Mouse (Mus musculus): ENCODE results near the gene Casc4.

The Casc4 gene

DNA sequence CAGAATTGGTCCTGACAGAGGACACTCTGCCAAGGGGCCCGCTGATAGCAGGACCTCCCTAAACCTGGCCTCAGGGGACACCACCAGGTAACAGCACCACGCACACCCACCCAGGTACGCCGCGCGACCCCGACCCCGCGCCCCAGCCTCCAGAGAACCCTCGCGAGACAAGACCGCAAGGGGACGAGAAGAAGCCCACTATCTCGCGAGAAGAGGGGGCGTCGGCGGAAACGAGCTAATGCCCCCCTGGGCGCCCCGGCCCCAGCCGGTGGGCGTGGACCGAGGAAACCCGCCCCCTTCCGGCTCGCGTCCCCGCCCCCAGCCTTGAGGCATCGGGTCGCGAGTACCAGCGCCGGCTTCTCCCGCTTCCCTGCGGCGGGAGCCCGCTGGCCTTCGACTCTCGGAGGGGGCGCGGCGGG lies at the start of gene Casc4:
TSS of gene Casc4 (plus strand) at position 339 of the 419 bp plus-strand sequence.
- peak; percentile 82 for ATAC-seq (ENCODE audit: insufficient number of reproducible peaks, low FRiP score, low TSS enrichment)

DNA sequence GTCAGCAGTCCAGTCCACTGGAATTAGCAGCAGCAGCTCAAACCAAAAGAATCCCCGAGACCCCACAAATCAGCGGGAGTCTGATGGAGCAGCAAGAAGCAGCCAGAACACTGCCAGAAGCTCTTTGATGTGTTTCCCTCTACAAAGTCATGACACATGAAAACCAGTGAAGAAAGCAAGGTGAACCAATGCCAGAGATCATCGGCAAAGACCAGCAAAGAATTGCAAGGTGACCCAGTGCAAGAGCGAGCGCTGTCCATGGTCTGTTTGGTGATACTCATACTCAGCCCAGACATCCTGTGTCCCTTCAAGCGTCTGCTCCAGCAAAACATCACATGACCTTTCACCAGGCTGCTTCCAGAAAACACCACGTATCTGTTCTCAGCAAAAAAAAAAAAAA lies 45.0 kb upstream of the Casc4 start:
- ATAC-seq (ENCODE audit: insufficient number of reproducible peaks, low FRiP score, low TSS enrichment) = no peak

DNA sequence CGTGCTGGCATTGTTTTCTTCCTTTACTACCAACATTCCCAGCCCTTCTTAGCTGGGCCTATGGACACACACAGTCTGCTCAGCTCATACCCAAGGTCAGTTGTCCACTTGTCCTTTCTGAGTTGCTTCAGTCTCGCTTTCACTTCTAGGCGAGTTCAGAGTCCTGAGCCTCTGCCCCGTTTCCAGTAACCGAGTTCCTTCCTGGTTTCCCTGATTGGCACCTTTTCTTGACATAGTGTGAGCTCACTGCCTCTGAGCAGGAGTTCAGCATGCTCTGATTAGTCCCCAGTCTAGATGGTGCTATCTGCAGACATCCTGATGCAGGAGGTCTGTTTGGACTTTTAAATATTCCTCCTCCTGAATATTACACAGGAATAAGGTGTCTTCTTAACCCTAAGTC lies 42.1 kb upstream of the Casc4 start:
- no peak for ATAC-seq (ENCODE audit: insufficient number of reproducible peaks, low FRiP score, low TSS enrichment)

DNA sequence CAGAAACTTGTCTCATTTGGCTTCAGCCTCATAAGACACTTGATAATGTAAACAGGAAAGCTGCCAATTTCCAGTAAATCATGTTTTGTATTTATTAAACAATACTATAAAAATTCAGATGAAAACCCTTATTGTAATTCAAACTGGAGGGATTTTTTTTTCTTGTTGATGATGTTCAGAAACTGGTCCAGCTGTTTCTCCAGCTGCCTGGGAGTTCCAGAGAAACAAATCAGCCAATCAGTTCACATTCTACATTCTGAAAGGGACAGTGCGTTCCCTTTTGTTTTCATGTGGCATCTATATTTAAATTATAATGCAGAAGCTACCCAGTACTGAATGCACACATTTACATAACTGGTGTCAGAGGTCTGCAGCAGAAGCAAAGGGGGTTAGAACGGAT lies 40.6 kb upstream of the Casc4 start:
- no peak for ATAC-seq (ENCODE audit: insufficient number of reproducible peaks, low FRiP score, low TSS enrichment)

DNA sequence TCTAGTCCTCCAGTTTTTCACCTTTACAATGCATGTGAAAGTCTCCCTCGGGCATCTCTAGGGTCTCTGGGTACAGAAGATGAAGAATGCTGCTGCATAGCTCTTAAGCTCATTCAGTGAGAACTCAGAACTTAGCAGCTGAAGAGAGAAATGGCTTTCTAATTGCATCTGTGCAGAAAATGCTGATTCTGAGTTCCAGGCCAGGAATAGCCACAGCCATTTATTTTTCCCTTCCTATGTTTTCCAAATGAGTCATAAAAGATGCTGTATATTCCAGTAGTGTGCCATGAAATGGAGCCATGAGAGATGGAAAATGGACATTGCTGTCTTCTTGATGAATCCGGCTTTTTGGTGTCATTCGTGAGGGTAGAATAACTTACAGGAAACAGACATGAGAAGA lies 38.4 kb upstream of the Casc4 start:
- ATAC-seq (ENCODE audit: insufficient number of reproducible peaks, low FRiP score, low TSS enrichment) = no peak

DNA sequence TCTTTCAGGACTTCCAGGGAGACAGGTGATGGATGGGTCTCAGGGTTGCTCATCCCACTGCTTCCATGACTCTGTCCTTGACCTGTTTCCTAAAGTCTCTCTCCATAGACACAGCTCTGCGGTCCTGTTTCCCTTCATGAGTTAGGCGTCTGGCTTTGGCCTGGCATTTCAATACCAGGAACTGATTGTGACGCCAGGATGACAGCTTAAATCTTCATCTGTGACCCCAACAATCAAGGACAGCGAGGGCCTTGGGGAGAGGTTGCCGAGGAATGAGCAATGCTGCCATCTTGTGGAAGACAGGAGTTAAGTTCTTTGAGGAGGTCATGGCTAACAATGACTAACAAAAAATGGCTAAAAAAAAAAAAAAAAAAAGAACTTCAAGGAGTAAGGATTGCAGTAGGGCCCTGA lies 34.3 kb upstream of the Casc4 start:
- ATAC-seq (ENCODE audit: insufficient number of reproducible peaks, low FRiP score, low TSS enrichment) = peak; percentile 58; the same call in 1 of the 2 replicates

DNA sequence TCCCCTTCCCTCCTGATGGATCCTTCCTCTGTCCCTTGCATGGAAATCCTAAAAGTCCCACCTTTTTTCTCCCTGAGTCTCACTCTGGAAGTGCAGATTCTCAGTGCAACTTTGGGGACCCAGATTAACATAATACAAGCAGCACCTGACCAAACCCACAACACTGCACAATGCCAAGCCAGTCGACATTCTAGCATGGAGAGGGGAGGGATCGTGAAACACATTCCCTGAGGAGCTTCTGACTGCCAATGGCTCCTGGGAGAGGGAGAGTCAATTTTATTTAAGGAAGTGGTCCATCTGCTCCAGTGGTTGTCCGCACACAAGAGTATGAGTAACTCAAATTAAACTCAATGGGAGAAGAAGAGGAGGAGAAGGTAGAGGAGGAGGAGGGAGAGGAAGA lies 31.8 kb upstream of the Casc4 start:
- no peak for ATAC-seq (ENCODE audit: insufficient number of reproducible peaks, low FRiP score, low TSS enrichment)

DNA sequence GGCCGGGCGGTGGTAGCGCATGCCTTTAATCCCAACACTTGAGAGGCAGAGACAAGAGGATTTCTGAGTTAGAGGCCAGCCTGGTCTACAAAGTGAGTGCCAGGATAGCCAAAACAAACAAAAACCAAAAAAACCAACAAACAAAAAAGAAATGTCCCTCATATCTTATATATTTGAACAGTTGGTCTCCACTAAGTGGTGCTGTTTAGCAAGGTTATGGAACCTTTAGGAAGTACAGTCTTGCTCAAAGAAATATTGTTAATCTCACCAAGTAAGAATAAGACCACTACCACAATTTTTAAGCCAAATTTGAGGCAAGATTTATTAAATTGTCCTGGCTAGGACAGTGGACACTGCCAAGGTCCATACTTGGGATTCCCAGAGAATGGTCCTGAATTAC lies 25.3 kb upstream of the Casc4 start:
- ATAC-seq (ENCODE audit: insufficient number of reproducible peaks, low FRiP score, low TSS enrichment) = no peak

DNA sequence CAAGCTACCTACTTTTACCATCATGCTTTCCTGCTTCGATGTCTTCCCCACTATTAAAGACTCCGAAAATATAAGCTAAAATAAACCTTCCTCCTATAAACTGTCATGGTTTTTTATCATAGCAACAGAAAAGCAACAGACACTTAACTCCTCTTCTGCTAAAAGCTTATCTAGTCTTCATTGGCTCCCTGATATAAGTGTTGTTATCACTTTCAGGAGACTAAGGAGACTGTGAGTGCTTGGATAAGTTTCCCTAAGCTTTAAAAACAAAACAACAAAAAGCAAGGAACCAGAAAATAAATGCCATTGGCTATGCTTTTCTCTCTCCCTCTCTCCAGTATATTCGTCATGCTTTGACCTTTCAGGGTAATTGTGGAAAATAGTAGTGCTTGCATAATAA lies 24.5 kb upstream of the Casc4 start:
- no peak for ATAC-seq (ENCODE audit: insufficient number of reproducible peaks, low FRiP score, low TSS enrichment)

DNA sequence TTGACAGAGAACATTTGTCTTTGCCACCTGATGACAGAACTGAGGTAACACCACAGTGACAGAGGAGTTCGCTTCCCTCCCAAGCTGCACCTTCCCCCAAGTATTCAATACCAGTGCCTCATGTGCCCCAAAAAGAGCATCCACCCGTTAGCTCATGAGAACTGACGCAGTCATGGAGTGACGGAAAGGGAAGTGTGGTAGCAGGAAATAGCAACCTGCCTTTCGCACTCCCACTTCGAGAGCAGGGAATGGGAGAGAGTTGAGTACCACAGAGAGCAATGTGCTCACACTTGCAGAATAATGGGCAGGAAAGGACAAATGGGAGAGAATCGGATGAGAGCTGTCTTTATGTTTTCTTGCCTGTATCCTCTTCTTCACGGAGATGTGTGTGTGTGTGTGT lies 20.7 kb upstream of the Casc4 start:
- ATAC-seq (ENCODE audit: insufficient number of reproducible peaks, low FRiP score, low TSS enrichment) = no peak

DNA sequence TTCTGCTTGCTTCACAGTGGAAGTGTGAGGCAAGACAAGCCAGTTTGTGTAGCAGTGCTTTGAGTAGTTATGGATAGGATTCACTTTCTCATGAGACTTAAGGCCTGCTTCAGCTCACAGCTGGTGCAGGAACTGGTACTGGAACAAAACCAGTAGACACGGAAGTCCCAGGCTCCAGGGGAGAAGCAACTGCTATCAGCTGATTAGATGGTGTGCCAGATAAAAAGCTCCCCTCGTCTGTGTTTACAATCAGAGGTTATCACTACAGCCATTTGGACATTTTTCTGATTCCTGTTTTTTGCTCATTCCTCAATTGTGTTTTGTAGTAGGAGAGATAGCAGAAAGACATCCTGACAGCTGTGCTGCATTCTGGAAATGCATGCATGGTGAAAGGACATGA lies 14.7 kb upstream of the Casc4 start:
- no peak for ATAC-seq (ENCODE audit: insufficient number of reproducible peaks, low FRiP score, low TSS enrichment)

DNA sequence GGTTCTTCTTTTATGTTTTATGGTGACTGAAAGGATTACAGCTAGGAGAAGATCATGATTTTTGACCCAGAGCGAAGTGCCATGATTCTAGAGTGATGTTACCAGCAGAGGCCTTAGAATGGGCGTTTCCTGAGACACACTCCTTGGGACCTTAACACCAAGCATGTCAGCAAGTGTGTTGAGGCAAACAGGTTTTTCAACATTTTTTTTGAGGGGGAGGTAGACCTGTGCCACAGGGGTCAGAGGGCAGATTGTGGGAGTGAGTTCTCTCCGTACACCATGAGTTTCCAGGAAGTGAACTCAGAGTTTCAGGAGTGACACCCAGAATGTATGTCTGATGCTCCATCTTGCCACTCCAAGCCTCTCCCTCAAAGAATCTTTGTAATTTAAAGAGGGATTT lies 12.8 kb upstream of the Casc4 start:
- ATAC-seq (ENCODE audit: insufficient number of reproducible peaks, low FRiP score, low TSS enrichment) = no peak

DNA sequence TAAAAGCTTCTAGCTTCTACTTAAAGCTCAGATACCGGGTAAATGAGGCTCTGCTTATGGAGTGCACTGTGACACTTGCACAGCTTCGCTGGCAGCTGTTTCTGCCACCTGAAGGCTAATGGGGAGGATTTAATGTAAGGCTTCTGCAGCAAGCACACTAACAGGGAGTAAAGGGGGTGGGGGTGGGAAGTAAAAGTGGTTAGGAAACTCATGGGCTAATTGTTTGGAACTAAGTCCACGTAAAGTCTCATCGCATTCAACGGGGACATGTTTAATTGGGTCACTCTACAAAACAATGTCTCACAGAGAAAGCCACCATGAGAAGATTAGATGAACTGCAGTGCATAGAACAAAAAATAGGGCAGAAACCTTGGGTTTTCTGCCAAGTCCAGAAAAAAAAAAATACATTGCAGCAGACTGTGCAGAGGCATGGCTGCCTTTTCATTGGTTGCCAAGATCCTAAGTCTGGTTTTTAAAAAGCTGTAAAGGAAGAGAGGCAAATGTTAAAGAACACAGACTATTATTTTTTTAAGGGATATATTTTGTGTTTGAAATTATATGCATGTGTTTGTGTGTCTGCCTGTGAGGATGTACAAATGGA lies 7.3 kb upstream of the Casc4 start:
- ATAC-seq (ENCODE audit: insufficient number of reproducible peaks, low FRiP score, low TSS enrichment) = no peak

DNA sequence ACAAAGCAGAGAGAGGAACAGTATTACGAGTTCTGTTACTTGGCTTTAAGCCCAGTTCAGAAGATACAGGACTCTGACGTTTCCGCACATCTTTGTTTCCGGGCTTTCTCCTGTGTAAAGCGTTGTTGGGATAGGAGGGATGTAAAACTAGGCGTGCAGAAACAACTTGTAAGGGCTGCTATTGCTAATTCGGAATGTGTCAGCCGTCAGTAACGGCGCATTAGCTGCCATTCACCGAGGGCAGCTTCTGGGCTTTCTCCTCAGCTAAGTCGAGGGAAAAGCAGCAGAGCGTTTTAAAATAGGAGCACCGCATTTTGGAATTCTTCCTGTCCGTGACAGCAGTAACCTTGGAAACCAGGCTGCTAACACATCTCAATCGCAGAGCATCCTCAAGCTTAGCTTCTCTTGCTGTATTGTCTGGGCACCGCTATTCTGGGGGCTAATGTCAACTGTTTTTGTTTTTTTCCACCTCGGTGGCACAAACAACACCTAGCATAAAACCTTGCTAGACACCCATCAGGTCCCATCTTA lies 634 bp upstream of the Casc4 start:
- peak; percentile 43 for ATAC-seq (ENCODE audit: insufficient number of reproducible peaks, low FRiP score, low TSS enrichment)

DNA sequence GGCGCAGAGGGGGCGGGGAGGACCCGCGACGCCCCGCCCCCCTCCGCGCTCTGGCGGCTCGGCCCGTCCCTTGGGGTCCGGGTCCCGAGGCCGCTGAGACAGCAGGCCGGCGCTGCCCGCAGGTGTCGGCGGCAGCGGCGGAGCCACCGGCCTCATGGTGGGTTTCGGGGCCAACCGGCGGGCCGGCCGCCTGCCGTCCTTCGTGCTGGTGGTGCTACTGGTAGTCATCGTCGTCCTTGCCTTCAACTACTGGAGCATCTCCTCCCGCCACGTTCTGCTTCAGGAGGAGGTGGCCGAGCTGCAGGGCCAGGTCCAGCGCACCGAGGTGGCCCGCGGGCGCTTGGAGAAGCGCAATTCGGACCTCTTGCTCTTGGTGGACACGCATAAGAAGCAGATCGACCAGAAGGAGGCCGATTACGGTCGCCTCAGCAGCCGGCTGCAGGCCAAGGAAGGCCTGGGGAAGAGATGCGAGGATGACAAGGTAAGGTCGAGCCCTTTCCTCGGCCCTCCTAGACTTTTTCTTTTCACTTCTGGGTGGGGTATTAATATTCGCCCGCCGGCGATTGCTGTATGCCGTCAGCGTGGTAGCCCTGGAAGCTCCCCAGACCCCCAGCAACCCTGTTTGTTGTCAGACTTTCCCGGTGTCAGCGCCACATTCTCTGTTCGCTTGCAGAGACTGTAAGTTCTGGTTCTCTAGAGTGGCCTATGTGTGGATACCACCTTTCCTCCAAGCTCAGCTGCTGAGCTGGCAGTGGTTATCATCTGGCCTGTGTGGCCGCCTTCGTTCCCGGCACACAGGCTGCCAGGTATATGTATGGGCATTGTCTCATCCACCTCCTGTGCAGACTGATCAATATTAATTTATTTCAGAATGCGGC lies 520 bp downstream of the Casc4 start:
- 0 out of 2 replicates have a peak, but pooled peaks have one; percentile 36 for ATAC-seq (ENCODE audit: insufficient number of reproducible peaks, low FRiP score, low TSS enrichment)

DNA sequence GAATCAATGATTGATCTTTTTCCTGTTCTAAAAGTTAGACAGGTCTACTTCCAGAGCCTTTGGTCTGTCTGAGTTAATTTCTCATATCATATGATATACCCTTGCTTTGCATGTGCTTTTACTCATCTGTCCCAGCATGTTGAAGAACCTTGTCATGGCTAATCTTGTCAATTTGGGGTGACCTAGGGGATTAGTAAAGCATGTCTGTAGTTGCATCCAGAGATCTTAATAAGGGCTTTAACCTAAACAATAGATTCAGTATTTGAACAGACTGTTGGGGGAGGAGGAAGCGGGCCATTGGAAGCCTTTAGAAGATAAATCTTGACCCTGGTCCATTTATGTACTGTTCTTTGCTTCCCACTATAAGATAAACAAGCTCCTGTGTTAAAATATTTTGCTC lies 12.7 kb downstream of the Casc4 start:
- ATAC-seq (ENCODE audit: insufficient number of reproducible peaks, low FRiP score, low TSS enrichment) = no peak

DNA sequence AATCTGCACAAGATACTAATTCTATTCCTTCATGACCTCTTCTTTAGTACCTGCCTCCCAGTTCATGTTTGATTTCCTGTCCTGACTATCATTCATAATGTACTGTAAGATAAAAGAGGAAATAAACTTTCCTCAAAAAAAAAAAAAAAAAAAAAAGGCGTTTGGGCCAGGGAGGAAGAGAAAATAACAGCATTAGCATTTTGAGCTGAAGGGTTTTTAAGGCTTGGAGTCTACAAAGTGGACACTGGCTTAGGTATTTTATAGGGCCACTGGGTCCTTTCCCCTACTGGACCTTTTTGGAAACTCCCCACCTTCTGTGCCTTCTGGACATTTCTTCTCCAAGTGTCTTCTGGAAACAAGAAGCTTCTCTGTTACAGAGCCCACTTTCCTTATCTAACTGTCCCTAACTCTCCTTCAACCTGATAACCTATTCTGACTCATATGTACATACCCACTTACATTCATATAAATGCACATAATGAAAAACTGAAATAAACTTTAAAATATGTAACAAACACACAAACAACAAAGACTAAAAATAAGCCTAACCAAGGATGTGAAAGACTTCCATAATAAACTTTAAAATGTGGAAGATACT lies 18.8 kb downstream of the Casc4 start:
- no peak for ATAC-seq (ENCODE audit: insufficient number of reproducible peaks, low FRiP score, low TSS enrichment)

DNA sequence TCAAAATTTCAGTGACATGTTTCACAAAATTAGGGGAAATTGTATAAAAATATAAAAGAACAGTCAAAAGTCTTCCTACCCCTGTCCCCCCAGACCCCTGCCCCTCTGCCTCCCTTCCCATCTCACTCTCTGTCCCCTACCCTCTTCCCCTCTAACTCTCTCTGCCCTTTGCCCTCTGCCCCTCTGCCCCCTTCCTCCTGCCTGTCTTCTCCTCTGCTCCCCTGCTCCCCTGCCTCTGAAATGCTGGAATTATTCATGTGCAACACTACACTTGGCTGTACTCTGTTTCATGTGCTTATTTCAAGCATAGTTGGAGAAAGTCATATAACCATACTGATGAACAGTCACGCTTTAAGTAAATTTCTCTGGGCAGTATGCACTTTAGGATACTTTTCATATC lies 19.6 kb downstream of the Casc4 start:
- no peak for ATAC-seq (ENCODE audit: insufficient number of reproducible peaks, low FRiP score, low TSS enrichment)

DNA sequence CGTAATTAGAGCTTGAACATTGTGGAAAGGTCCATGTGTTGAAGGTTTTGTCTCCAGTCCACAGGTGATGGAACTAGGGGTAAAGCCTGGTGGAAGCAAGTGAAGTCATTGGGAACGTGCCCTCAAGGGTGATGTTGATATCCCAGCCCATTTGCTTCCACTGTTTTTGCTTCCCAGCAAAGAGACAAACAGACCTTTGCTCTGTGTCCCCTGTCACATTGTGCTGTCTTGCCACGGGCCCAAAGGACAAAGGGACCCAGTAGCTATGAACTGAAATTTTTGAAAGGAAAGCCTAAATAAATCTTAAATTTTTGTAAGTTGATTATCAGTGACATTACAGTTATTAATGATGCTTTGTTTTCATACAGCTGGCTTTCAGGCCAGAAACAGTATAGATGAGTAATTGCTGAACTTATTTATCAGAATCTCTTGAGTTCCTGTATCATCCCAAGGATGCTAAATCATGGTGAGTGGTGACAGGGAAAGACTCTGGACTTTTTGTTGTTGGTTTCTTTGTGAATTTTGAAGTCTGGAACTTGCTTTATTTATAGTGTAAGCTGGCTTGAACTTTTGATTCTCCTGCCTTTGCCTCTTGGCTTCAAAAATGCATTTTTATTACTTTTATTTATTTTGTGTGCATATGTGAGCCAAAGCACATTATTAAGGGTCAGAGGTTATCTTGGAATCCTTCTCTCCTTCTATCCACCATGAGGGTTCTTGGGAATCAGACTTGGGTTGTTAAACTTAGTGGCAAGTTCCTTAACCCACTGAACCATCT lies 22.1 kb downstream of the Casc4 start:
- ATAC-seq (ENCODE audit: insufficient number of reproducible peaks, low FRiP score, low TSS enrichment) = no peak

DNA sequence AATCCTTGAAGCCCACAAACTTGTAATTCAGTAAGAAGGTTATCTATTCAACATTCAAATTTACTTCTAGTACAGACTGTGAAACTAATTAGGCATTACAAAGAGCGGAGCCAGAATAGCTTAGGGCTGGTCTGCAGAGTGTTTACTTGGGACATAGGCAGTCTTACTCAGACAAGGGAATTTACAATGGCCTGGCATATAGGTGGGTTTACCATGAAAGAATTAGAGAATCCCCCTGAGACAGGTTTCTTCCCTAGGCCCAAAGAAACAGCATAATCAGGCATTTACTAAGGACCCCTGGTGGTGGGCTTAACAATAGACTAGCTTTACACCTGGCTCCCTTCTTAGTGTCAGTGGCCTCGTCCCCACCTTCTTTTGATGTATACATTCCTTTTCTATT lies 28.5 kb downstream of the Casc4 start:
- no peak for ATAC-seq (ENCODE audit: insufficient number of reproducible peaks, low FRiP score, low TSS enrichment)

DNA sequence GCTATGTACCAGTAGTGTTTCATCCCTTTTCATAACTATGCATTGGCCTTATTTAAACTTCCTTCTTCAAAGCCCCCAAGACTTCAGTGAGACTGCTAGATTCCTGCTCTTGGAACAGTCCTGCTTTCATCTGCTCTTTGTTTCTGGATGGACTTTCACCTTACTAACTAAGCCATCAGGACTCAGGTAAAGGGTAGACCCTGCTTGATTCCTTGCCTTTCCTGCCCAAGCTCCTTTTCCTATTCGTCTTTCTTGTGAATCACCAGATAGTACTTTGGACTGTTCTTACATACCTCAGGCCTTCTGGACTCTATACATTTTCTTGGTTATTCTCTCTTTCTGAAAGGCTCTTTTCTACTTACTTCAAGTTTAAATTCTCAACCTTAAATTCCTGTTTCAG lies 30.1 kb downstream of the Casc4 start:
- ATAC-seq (ENCODE audit: insufficient number of reproducible peaks, low FRiP score, low TSS enrichment) = no peak
